Mouse (Mus musculus) heart, postnatal 0 days (tissue): Measurements from ENCODE around the gene Morn3. TPM values are rescaled to one million over a fixed set of nuclear protein-coding genes. Genes with fewer than 3 reads are reported as not detected.
A peak's percentile ranks its signal among the peaks of the same experiment; 100 is the strongest.

Source experiments
- ATAC-seq: fragments of 200-750 bp; cut with Nextera tagmentation; 2 replicates; pipeline ENCODE4 v1.8.0; 2017; ENCODE audit warnings: low read depth, moderate number of reproducible peaks, moderate library complexity; ENCODE audit not compliant: insufficient read depth
- DNase-seq: peaks from one replicate; pipeline ENCODE4 v3.0.0-alpha.2; 2016; ENCODE audit warnings: low spot score
- H3K27ac ChIP-seq: fragments of 300-500 bp; sonication (generic); 2 replicates; pipeline ENCODE4 v1.5.1; 2014; ENCODE audit warnings: low read depth, mild to moderate bottlenecking
- H3K27me3 ChIP-seq: fragments of 300-500 bp; sonication (generic); 2 replicates; pipeline ENCODE4 v1.6.1; 2014; ENCODE audit warnings: low read length, mixed read lengths; ENCODE audit not compliant: control insufficient read depth, insufficient read depth
- H3K36me3 ChIP-seq: fragments of 300-500 bp; sonication (generic); replicated peaks from 2 replicates; pipeline ENCODE4 v1.6.1; 2014; ENCODE audit warnings: low read length, mixed read lengths; ENCODE audit not compliant: control insufficient read depth, insufficient read depth
- H3K4me1 ChIP-seq: fragments of 300-500 bp; sonication (generic); 2 replicates; pipeline ENCODE4 v1.6.1; 2014; ENCODE audit warnings: antibody characterized with exemption; ENCODE audit not compliant: control insufficient read depth, insufficient read depth
- H3K4me2 ChIP-seq: fragments of 300-500 bp; sonication (generic); 2 replicates; pipeline ENCODE4 v1.6.1; 2014; ENCODE audit warnings: low read depth, mild to moderate bottlenecking, low read length, moderate library complexity
- H3K4me3 ChIP-seq: fragments of 300-500 bp; sonication (generic); 2 replicates; pipeline ENCODE4 v1.5.1; 2014; ENCODE audit warnings: low read depth, low read length
- H3K9ac ChIP-seq: fragments of 300-500 bp; sonication (generic); replicated peaks from 2 replicates; pipeline ENCODE4 v1.6.1; 2014; ENCODE audit warnings: low read depth, low read length, mixed read lengths
- H3K9me3 ChIP-seq: fragments of 300-500 bp; sonication (generic); replicated peaks from 2 replicates; pipeline ENCODE4 v1.6.1; 2016; ENCODE audit warnings: low read length; ENCODE audit not compliant: control insufficient read depth
- CTCF ChIP-seq: IDR thresholded peaks from 2 replicates; pipeline ENCODE4 v1.5.1; 2016; ENCODE audit warnings: antibody characterized with exemption, control low read depth, low read depth
- EP300 ChIP-seq: IDR thresholded peaks from 2 replicates; pipeline ENCODE4 v1.6.1; 2016; ENCODE audit warnings: antibody characterized with exemption, low read depth
- WGBS: fragments of 180-500 bp; shearing (Covaris S2); extraction: QIAGEN DNeasy Blood & Tissue Kit; methylation state at CpG from one replicate; pipeline ENCODE4 v1.1.7; 2014; 5-methylcytosine and 5-hydroxymethylcytosine counted together
- polyA plus RNA-seq: library from polyadenylated mRNA; unstranded; fragments of >200 nt; fragmentation: Nextera tagmentation; extraction: Ambion mirVana; gene quantifications from 2 replicates; pipeline ENCODE4 v1.2.1, GENCODE M21; 2015
- total RNA-seq: library from RNA; depleted of rRNA; stranded (reverse); fragments of >200 nt; gene quantifications from 2 replicates; pipeline ENCODE4 v1.2.3, GENCODE M21; 2014; ENCODE audit warnings: low replicate concordance

Morn3 gene
- total and polyA plus RNA-seq, 2 experiments from 2014 or later: not detected

DNA sequence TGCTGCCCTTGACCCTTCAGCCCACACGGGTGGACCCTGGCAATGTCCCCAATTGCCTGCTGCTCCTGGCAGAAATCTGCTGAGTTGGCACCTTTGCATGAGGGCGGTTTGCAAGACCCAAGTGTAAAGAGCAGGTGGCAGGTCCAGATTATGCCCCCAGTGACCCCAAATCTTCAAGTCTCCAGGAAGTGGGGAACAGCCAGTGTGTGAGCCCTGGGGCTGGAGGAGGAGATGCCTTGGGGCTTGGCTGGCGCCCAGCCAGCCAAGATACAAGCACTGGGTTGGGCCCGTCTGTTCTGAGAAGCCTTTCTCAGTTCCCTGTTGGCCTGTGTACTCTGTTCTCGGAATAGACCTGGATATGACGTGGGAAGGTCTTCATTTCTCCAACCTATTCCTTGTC lies 19.4 kb downstream of the Morn3 start:
- ATAC-seq: no peak
- TF ChIP-seq CTCF: no peak
- no peak for TF ChIP-seq EP300
- no peak for DNase-seq
- Histone ChIP-seq H3K9ac (no peak overlapping the region), H3K4me2 (no peak overlapping the region), H3K27ac (no peak overlapping the region), H3K4me1 (peaks cover 12% of the 10 kb centered on the region), H3K4me3 (no peak overlapping the region), H3K27me3 (no peaks in the 10 kb centered on the region), H3K9me3 (no peaks in the 10 kb centered on the region), H3K36me3 (peaks cover 27% of the 10 kb centered on the region)
- WGBS: 35% methylated on average over 6 of the region's 6 CpGs

DNA sequence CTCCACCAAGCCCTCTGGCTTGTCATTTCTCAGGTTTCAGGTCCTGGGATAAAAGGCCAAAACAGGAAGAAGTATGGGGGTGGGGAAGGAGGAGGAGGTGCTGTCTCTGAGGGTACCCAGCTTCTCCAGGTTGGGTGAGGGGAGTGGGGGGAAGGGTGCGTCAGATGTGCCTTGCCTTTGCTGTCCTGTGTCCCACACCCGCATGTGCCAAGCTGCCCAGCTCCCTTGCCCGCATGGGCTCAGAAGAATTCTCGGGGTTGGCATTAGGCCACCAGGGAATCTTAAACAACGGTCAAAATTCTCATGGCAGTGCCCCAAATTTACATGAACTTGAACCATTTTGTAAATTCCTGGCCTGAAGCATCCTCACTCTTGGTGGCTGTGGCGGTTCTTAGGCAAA lies 20.4 kb downstream of the Morn3 start:
- WGBS: 78% methylated on average over 6 of the region's 6 CpGs
- ATAC-seq: no peak
- TF ChIP-seq CTCF (no peak), EP300 (no peak)

GRCm38 (mm10) chr5:123024965-123025573 lies 21.7 kb downstream of the Morn3 start:
- no peak for DNase-seq
- TF ChIP-seq CTCF: no peak
- no peak for TF ChIP-seq EP300
- ATAC-seq: no peak
- Histone ChIP-seq H3K4me1 (peaks cover 12% of the 10 kb centered on the region), H3K27me3 (no peaks in the 10 kb centered on the region), H3K36me3 (peaks cover 15% of the 10 kb centered on the region; the same call in 1 of the 2 replicates), H3K27ac (no peak overlapping the region), H3K9me3 (no peaks in the 10 kb centered on the region), H3K9ac (no peak overlapping the region), H3K4me3 (no peak overlapping the region), H3K4me2 (no peak overlapping the region)
- 78% methylated on average over 9 of the region's 9 CpGs for WGBS

More for the DNA sequence above, 20.4 kb downstream of the Morn3 start:
- H3K9ac ChIP-seq: no peak overlapping the region
- H3K27me3 ChIP-seq: no peaks in the 10 kb centered on the region
- no peaks in the 10 kb centered on the region for H3K9me3 ChIP-seq
- no peak overlapping the region for H3K4me3 ChIP-seq
- H3K4me1 ChIP-seq: peaks cover 12% of the 10 kb centered on the region
- DNase-seq: no peak
- H3K27ac ChIP-seq: no peak overlapping the region
- peaks cover 27% of the 10 kb centered on the region for H3K36me3 ChIP-seq
- H3K4me2 ChIP-seq: no peak overlapping the region

DNA sequence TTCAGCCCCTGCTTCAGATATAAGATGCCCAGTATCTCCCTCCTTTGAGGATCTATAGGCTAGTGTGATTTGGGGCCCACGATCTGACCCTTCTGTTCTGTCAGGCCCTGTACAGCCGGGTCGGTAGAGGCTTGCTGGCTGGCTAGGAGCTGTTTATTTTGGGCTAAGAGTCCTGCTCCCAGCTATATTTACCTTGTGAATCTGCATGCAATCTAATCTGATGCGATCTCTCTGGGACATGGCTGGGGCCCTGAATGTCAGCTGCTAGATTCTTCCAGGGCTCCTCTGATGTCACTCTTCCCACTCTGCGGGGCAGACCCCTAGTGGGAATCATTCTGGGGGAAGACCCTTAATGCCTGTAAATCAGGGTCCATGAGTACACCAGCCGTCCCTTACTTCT lies 22.5 kb downstream of the Morn3 start:
- Histone ChIP-seq H3K4me1 (peaks cover 19% of the 10 kb centered on the region), H3K9ac (no peak overlapping the region), H3K27ac (no peak overlapping the region), H3K36me3 (peaks cover 7% of the 10 kb centered on the region; the same call in 1 of the 2 replicates), H3K4me2 (no peak overlapping the region), H3K27me3 (no peaks in the 10 kb centered on the region), H3K9me3 (no peaks in the 10 kb centered on the region), H3K4me3 (no peak overlapping the region)
- DNase-seq (no peak), ATAC-seq (no peak)
- TF ChIP-seq CTCF (no peak), EP300 (no peak)
- 86% methylated on average over 6 of the region's 6 CpGs for WGBS

GRCm38 (mm10) chr5:123023049-123023448 lies 23.8 kb downstream of the Morn3 start:
- Histone ChIP-seq H3K27ac (no peak overlapping the region), H3K27me3 (no peaks in the 10 kb centered on the region), H3K9ac (no peak overlapping the region), H3K4me2 (no peak overlapping the region), H3K4me3 (no peak overlapping the region), H3K4me1 (peaks cover 27% of the 10 kb centered on the region), H3K9me3 (no peaks in the 10 kb centered on the region), H3K36me3 (no peaks in the 10 kb centered on the region)
- DNase-seq (peak; percentile 30), ATAC-seq (peak; percentile 28; the same call in 1 of the 2 replicates)
- TF ChIP-seq CTCF (no peak), EP300 (no peak)
- WGBS: 57% methylated on average over 6 of the region's 6 CpGs

GRCm38 (mm10) chr5:123021438-123021837 lies 25.4 kb downstream of the Morn3 start:
- 85% methylated on average over 7 of the region's 7 CpGs for WGBS
- DNase-seq: no peak

More at GRCm38 (mm10) chr5:123021438-123021837, 25.4 kb downstream of the Morn3 start:
- no peak overlapping the region for H3K4me2 ChIP-seq
- TF ChIP-seq EP300: no peak
- H3K27ac ChIP-seq: no peak overlapping the region
- no peak overlapping the region for H3K4me3 ChIP-seq
- ATAC-seq: no peak
- no peak overlapping the region for H3K9ac ChIP-seq
- peaks cover 28% of the 10 kb centered on the region for H3K4me1 ChIP-seq
- no peaks in the 10 kb centered on the region for H3K36me3 ChIP-seq
- H3K27me3 ChIP-seq: no peaks in the 10 kb centered on the region
- H3K9me3 ChIP-seq: no peaks in the 10 kb centered on the region
